Mouse (Mus musculus): Measurements from ENCODE around the gene Srarp. TPM values are rescaled to one million over a fixed set of nuclear protein-coding genes. Genes with fewer than 3 reads are reported as not detected.

The Srarp gene
- polyA plus RNA-seq (2012; ENCODE audit: low replicate concordance) = not detected in 2 replicates

GRCm38 (mm10) chr4:141435974-141436373, at the start of gene Srarp:
Gene Srarp, minus strand, starts transcription at chr4:141436105.

GRCm38 (mm10) chr4:141444451-141445327, 8.8 kb upstream of the Srarp start, which contains the start of gene Zbtb17:
Gene Zbtb17, plus strand, starts transcription at chr4:141444654.

GRCm38 (mm10) chr4:141420192-141420829, 15.6 kb downstream of the Srarp start, which contains the start of gene Hspb7:
Gene Hspb7, plus strand, starts transcription at chr4:141420779.

GRCm38 (mm10) chr4:141415924-141416323, 20.0 kb downstream of the Srarp start, which contains the start of gene Clcnkb:
Gene Clcnkb, minus strand, starts transcription at chr4:141416014.

GRCm38 (mm10) chr4:141398545-141398944, 37.4 kb downstream of the Srarp start, which contains the start of gene Clcnka:
Gene Clcnka, minus strand, starts transcription at chr4:141398724.

Other genes starting within 250 kb of the Srarp start
- gene Rsg1, start 222.1 kb downstream of the Srarp start, polyA plus RNA-seq (2012; ENCODE audit: low replicate concordance) = 1.5 and 1.9 TPM in 2 replicates
- not detected in 2 replicates for gene Arhgef19, start 196.6 kb downstream of the Srarp start, polyA plus RNA-seq (2012; ENCODE audit: low replicate concordance)
- 0.34 and 0.42 TPM in 2 replicates for gene Epha2, start 134.9 kb downstream of the Srarp start, polyA plus RNA-seq (2012; ENCODE audit: low replicate concordance)
- gene Fam131c, start 67.9 kb downstream of the Srarp start, polyA plus RNA-seq (2012; ENCODE audit: low replicate concordance) = not detected in 2 replicates
- not detected in 2 replicates for gene Clcnka, start 37.4 kb downstream of the Srarp start, polyA plus RNA-seq (2012; ENCODE audit: low replicate concordance)
- 0.66 TPM in 1 of 2 replicates, not detected in the other for gene Clcnkb, start 20.1 kb downstream of the Srarp start, polyA plus RNA-seq (2012; ENCODE audit: low replicate concordance)
- not detected in 2 replicates for gene Hspb7, start 15.3 kb downstream of the Srarp start, polyA plus RNA-seq (2012; ENCODE audit: low replicate concordance)
- gene Zbtb17, start 8.5 kb upstream of the Srarp start, polyA plus RNA-seq (2012; ENCODE audit: low replicate concordance) = 33.7 and 37.3 TPM in 2 replicates
- 261 and 418 TPM in 2 replicates for gene Spen, start 102.5 kb upstream of the Srarp start, polyA plus RNA-seq (2012; ENCODE audit: low replicate concordance)
- gene Fblim1, start 170.0 kb upstream of the Srarp start, polyA plus RNA-seq (2012; ENCODE audit: low replicate concordance) = 2.7 TPM in 2 replicates
- gene Tmem82, start 182.5 kb upstream of the Srarp start, polyA plus RNA-seq (2012; ENCODE audit: low replicate concordance) = 0.39 and 0.51 TPM in 2 replicates
- gene Slc25a34, start 187.7 kb upstream of the Srarp start, polyA plus RNA-seq (2012; ENCODE audit: low replicate concordance) = not detected in 2 replicates
- gene Plekhm2, start 228.8 kb upstream of the Srarp start, polyA plus RNA-seq (2012; ENCODE audit: low replicate concordance) = 22.8 and 33.3 TPM in 2 replicates
- gene Rsc1a1, start 249.5 kb upstream of the Srarp start, polyA plus RNA-seq (2012; ENCODE audit: low replicate concordance) = 12.9 TPM in 1 of 2 replicates, not detected in the other

Data from leukemia stem cell, adult 10-12 weeks (primary cell).